20 mouse cellular contexts compared by ENCODE assay signal in the genomic region with DNA sequence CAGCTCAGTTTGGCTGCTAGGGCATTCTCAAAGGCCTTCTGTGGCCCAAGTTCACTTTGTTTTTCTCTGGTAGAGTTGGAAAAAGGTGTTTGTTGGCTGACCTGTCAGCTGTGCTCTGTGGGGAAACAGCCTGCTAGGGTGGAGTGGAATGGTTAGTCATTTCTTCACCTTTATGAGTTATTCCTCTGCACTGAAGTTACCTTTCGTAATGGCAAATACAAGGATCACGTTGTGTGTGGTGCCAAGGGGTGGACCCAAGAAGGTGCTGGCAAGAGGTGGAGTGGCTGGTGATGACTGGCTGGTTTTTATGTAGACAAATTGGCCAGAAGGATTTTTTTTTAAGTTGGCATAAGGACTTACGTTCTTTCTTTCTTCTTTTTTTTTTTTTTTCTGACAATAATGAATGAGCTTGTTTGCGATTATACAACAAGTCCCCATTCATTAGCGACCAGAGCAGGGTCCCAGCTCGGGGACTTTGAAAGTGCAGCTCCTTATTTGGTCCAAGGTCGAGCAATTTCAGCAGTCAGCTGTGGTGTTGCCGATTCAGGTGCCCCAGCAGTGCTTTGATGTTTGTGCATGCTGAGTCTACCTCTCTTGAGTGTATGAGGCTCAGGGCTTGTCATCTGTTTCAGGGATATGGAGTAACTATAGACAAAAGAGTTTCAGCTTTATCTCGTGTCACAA. TPM values are rescaled to one million over a fixed set of nuclear protein-coding genes. Genes with fewer than 3 reads are reported as not detected.
DNase-seq lines count a peak whose midpoint lies in the region; ATAC-seq lines count a peak whose summit lies in the region.
"Had no signal": no experiment of that assay in that cellular context is flagged by ENCODE, and none has a peak within 500 bp of the region (broad histone marks: within the 10 kb centered on the region; RNA-seq: fewer than 3 reads in every experiment).

No protein-coding gene starts in this region.

- DNase-seq in heart, embryonic 10.5 days (ENCODE audit: low spot score), result peak; percentile 35
- DNase-seq in layer of hippocampus, adult 8-10 months (ENCODE audit: low spot score in 2 of 2), result peak; percentile 23 to 55
- no peak for DNase-seq in layer of hippocampus, adult 9-10 months (ENCODE audit: low spot score)
- DNase-seq in kidney, postnatal 36 days, result peak; percentile 60 to 70
- DNase-seq in lung, postnatal 25 days (ENCODE audit: low spot score), result peak; percentile 63
- no peak for DNase-seq in hindbrain, embryonic 10.5 days (ENCODE audit: low spot score)
- DNase-seq: gastrocnemius, adult 2 months; heart, postnatal 4 days had no signal

- H3K4me2 ChIP-seq in heart, embryonic 11.5 days, result no peak overlapping the region
- H3K4me2 ChIP-seq: embryonic facial prominence, embryonic 15.5 days; forebrain, embryonic 15.5 days had no signal

- no peak overlapping the region for H3K4me3 ChIP-seq in heart, embryonic 10.5 days
- H3K4me3 ChIP-seq in heart, embryonic 11.5 days (ENCODE audit: low read depth, low read length), result no peak overlapping the region
- no peak overlapping the region for H3K4me3 ChIP-seq in hindbrain, embryonic 10.5 days
- H3K4me3 ChIP-seq: embryonic facial prominence, embryonic 15.5 days; forebrain, embryonic 15.5 days; gastrocnemius, adult 2 months had no signal

- H3K27ac ChIP-seq in heart, embryonic 10.5 days, result no peak overlapping the region
- H3K27ac ChIP-seq in heart, embryonic 11.5 days (ENCODE audit: low read depth, low read length), result no peak overlapping the region
- H3K27ac ChIP-seq in hindbrain, embryonic 10.5 days, result no peak overlapping the region
- H3K27ac ChIP-seq: embryonic facial prominence, embryonic 15.5 days; forebrain, embryonic 15.5 days; gastrocnemius, adult 2 months had no signal

- no peak overlapping the region for H3K9ac ChIP-seq in heart, embryonic 11.5 days (ENCODE audit: low read depth, low read length)
- H3K9ac ChIP-seq: embryonic facial prominence, embryonic 15.5 days; forebrain, embryonic 15.5 days had no signal

- no peaks in the 10 kb centered on the region for H3K36me3 ChIP-seq in heart, embryonic 10.5 days
- no peaks in the 10 kb centered on the region for H3K36me3 ChIP-seq in heart, embryonic 11.5 days (ENCODE audit: control insufficient read depth, insufficient read depth, low read length)
- no peaks in the 10 kb centered on the region for H3K36me3 ChIP-seq in hindbrain, embryonic 10.5 days
- H3K36me3 ChIP-seq: embryonic facial prominence, embryonic 15.5 days; forebrain, embryonic 15.5 days had no signal

- no peak for ATAC-seq in heart, embryonic 11.5 days (replicated peaks; ENCODE audit: insufficient number of reproducible peaks, low FRiP score, low TSS enrichment)
- no peak for ATAC-seq in erythroid progenitor cell, adult 5-6 weeks (replicated peaks; ENCODE audit: low FRiP score, poor library complexity, severe bottlenecking)
- ATAC-seq: forebrain, embryonic 15.5 days; inflammation-experienced regulatory T-cells, adult 6 months had no signal

- H3K9me3 ChIP-seq in heart, embryonic 10.5 days, result no peaks in the 10 kb centered on the region
- no peaks in the 10 kb centered on the region for H3K9me3 ChIP-seq in heart, embryonic 11.5 days (replicated peaks; ENCODE audit: control insufficient read depth, low read length)
- H3K9me3 ChIP-seq in hindbrain, embryonic 10.5 days, result no peaks in the 10 kb centered on the region
- H3K9me3 ChIP-seq: embryonic facial prominence, embryonic 15.5 days; forebrain, embryonic 15.5 days had no signal

- no peaks in the 10 kb centered on the region for H3K27me3 ChIP-seq in heart, embryonic 10.5 days (ENCODE audit: insufficient read depth, poor library complexity, severe bottlenecking)
- H3K27me3 ChIP-seq in heart, embryonic 11.5 days (ENCODE audit: control insufficient read depth, insufficient read depth, low read length), result no peaks in the 10 kb centered on the region
- no peaks in the 10 kb centered on the region for H3K27me3 ChIP-seq in hindbrain, embryonic 10.5 days (ENCODE audit: insufficient read depth, poor library complexity, severe bottlenecking)
- H3K27me3 ChIP-seq: embryonic facial prominence, embryonic 15.5 days; forebrain, embryonic 15.5 days had no signal

- whole genome bisulfite sequencing in heart, embryonic 10.5 days, result 70% methylated on average over 9 of the region's 9 CpGs
- 59% methylated on average over 9 of the region's 9 CpGs for WGBS in heart, embryonic 11.5 days (ENCODE audit: insufficient replicate concordance)
- 79% methylated on average over 9 of the region's 9 CpGs for WGBS in hindbrain, embryonic 10.5 days

- no peaks in the 10 kb centered on the region for H3K4me1 ChIP-seq in heart, embryonic 10.5 days
- no peaks in the 10 kb centered on the region for H3K4me1 ChIP-seq in heart, embryonic 11.5 days (ENCODE audit: control insufficient read depth, insufficient read depth, low read length)
- H3K4me1 ChIP-seq in hindbrain, embryonic 10.5 days (replicated peaks), result no peaks in the 10 kb centered on the region
- H3K4me1 ChIP-seq: embryonic facial prominence, embryonic 15.5 days; forebrain, embryonic 15.5 days had no signal

RNA-seq across cellular contexts. Expression of a gene that starts 10.5 kb away (rescaled TPM):
- polyA plus RNA-seq in heart, embryonic 10.5 days (2016; fragmentation: Nextera tagmentation; extraction: Ambion mirVana), result not detected in 2 replicates
- polyA plus RNA-seq in heart, embryonic 11.5 days (2014; fragmentation: Nextera tagmentation; extraction: Ambion mirVana), result not detected in 2 replicates
- not detected for total RNA-seq in layer of hippocampus, adult 8-10 months (2022)
- not detected in 2 replicates for polyA plus RNA-seq in hindbrain, embryonic 10.5 days (2016; fragmentation: Nextera tagmentation; extraction: Ambion mirVana)
- not detected in 2 replicates for total RNA-seq in erythroid progenitor cell, adult 5-6 weeks (2015; ENCODE audit: low replicate concordance)
- not detected in 2 replicates for total RNA-seq in erythroid progenitor cell, adult 5-6 weeks (2017; ENCODE audit: low replicate concordance)
- total RNA-seq: common myeloid progenitor, adult 5-6 weeks; ES-E14; gastrocnemius, adult 2 months; heart, postnatal 4 days; left cerebral cortex, adult 8-10 months; megakaryocyte-erythroid progenitor cell, adult 5-6 weeks; neutrophil, adult 5-6 weeks had no signal
- polyA plus RNA-seq: C2C12; embryonic facial prominence, embryonic 15.5 days; forebrain, embryonic 15.5 days; liver, embryonic 16.5 days had no signal

Comparison
In these comparisons a context has a peak if more than half of its experiments do, and no peak if none do; other contexts are left out.
1. DNase-seq: peak in heart, embryonic 10.5 days (single experiment), layer of hippocampus, adult 8-10 months (2 of 2), kidney, postnatal 36 days (2 of 2) and lung, postnatal 25 days (single experiment); none in layer of hippocampus, adult 9-10 months (single experiment) and hindbrain, embryonic 10.5 days (single experiment).